Comparison of ENCODE assay signal across 8 mouse cellular contexts in genomic region chr3:52502223-52502622, GRCm38 (mm10).
A peak's percentile ranks its signal among the peaks of the same experiment; 100 is the strongest.
DNase-seq lines count a peak whose midpoint lies in the region; TF ChIP-seq lines count a peak whose summit lies in the region.

No protein-coding gene starts in this region.

- peak; percentile 23 to 62 for DNase-seq in urinary bladder, adult 18-20 months (ENCODE audit: low spot score in 2 of 2)
- DNase-seq in urinary bladder, postnatal 4 days (ENCODE audit: low spot score in 2 of 2), result no peak
- DNase-seq in gastrocnemius, postnatal 10 days, result peak; percentile 25
- DNase-seq in large intestine, adult 2 months (ENCODE audit: low read depth, low spot score), result peak; percentile 51
- peak; percentile 32 to 84 for DNase-seq in urinary bladder, postnatal 36 days (ENCODE audit: low spot score in 2 of 2)
- no peak for DNase-seq in left cerebral cortex, adult 2 months (ENCODE audit: extremely low spot score in 1 of 2, low spot score in 2 of 2)
- DNase-seq in right cerebral cortex, adult 2 months (ENCODE audit: low spot score in 2 of 2), result no peak
- DNase-seq in right cerebral cortex, postnatal 10 days (ENCODE audit: low spot score in 2 of 2), result no peak

- 17% methylated on average over 7 of the region's 7 CpGs for WGBS in large intestine, adult 2 months

- H3K4me3 ChIP-seq in left cerebral cortex, adult 2 months, result no peak overlapping the region

- no peak for TF ChIP-seq CTCF in left cerebral cortex, adult 2 months (IDR thresholded peaks at IDR 0.05)

- intact Hi-C loops in left cerebral cortex, adult 2 months (cut with DNase I), result no loop called here

- no peak overlapping the region for H3K27ac ChIP-seq in left cerebral cortex, adult 2 months

Comparison
In these comparisons a context has a peak if more than half of its experiments do, and no peak if none do; other contexts are left out.
1. DNase-seq: peak in urinary bladder, adult 18-20 months (2 of 2), gastrocnemius, postnatal 10 days (single experiment), large intestine, adult 2 months (single experiment) and urinary bladder, postnatal 36 days (2 of 2); none in urinary bladder, postnatal 4 days (0 of 2), left cerebral cortex, adult 2 months (0 of 2), right cerebral cortex, adult 2 months (0 of 2) and right cerebral cortex, postnatal 10 days (0 of 2).